Mouse (Mus musculus) kidney, embryonic 16.5 days (tissue): ENCODE measurements at regions not wholly inside any gene's neighbourhood (a gene's known extent, or its start where the extent isn't known, plus 50 kb on each side); places are given as distances from the start of the nearest gene placed in this dataset.

Experiments
- ATAC-seq: fragments of 200-750 bp; cut with Nextera tagmentation; 2 replicates; pipeline ENCODE4 v1.8.0; 2017; ENCODE audit warnings: moderate TSS enrichment; ENCODE audit not compliant: low FRiP score, low TSS enrichment
- H3K27ac ChIP-seq: fragments of 300-500 bp; sonication (generic); 2 replicates; pipeline ENCODE4 v1.5.1; 2014; ENCODE audit warnings: low read length
- H3K27me3 ChIP-seq: fragments of 300-500 bp; sonication (generic); 2 replicates; pipeline ENCODE4 v1.6.1; 2014; ENCODE audit warnings: low read length, control low read depth, mixed read lengths; ENCODE audit not compliant: insufficient read depth
- H3K36me3 ChIP-seq: fragments of 300-500 bp; sonication (generic); 2 replicates; pipeline ENCODE4 v1.6.1; 2014; ENCODE audit warnings: low read length, control low read depth, mixed read lengths; ENCODE audit not compliant: insufficient read depth
- H3K4me1 ChIP-seq: fragments of 300-500 bp; sonication (generic); 2 replicates; pipeline ENCODE4 v1.6.1; 2014; ENCODE audit warnings: low read length, control low read depth, mixed read lengths; ENCODE audit not compliant: insufficient read depth
- H3K4me2 ChIP-seq: fragments of 300-500 bp; sonication (generic); replicated peaks from 2 replicates; pipeline ENCODE4 v1.6.1; 2014; ENCODE audit warnings: low read depth, low read length
- H3K4me3 ChIP-seq: fragments of 300-500 bp; sonication (generic); 2 replicates; pipeline ENCODE4 v1.5.1; 2014; ENCODE audit warnings: mild to moderate bottlenecking, low read length
- H3K9ac ChIP-seq: fragments of 300-500 bp; sonication (generic); replicated peaks from 2 replicates; pipeline ENCODE4 v1.6.1; 2014; ENCODE audit warnings: low read length
- H3K9me3 ChIP-seq: fragments of 300-500 bp; sonication (generic); 2 replicates; pipeline ENCODE4 v1.6.1; 2016; ENCODE audit warnings: low read length, control low read depth
- WGBS: fragments of 180-500 bp; shearing (Covaris S2); extraction: QIAGEN DNeasy Blood & Tissue Kit; methylation state at CpG from one replicate; pipeline ENCODE4 v1.1.7; 2014; 5-methylcytosine and 5-hydroxymethylcytosine counted together

GRCm38 (mm10) chr17:68152438-68153120, 121.0 kb upstream of the L3mbtl4 start:
- Histone ChIP-seq H3K4me2 (no peak overlapping the region), H3K9me3 (no peaks in the 10 kb centered on the region), H3K36me3 (no peaks in the 10 kb centered on the region), H3K27me3 (no peaks in the 10 kb centered on the region), H3K4me1 (no peaks in the 10 kb centered on the region), H3K4me3 (no peak overlapping the region), H3K27ac (no peak overlapping the region), H3K9ac (no peak overlapping the region)
- 89% methylated on average over 11 of the region's 11 CpGs for WGBS
- ATAC-seq = no peak

- Histone ChIP-seq H3K4me1 (no peaks in the 10 kb centered on the region), H3K9me3 (no peaks in the 10 kb centered on the region), H3K36me3 (no peaks in the 10 kb centered on the region), H3K27ac (no peak overlapping the region), H3K9ac (no peak overlapping the region), H3K4me2 (no peak overlapping the region), H3K27me3 (no peaks in the 10 kb centered on the region), H3K4me3 (no peak overlapping the region)
- WGBS = 82% methylated on average over 4 of the region's 4 CpGs
- ATAC-seq = no peak
Observed at GRCm38 (mm10) chr17:68154879-68155278, 118.7 kb upstream of the L3mbtl4 start.

GRCm38 (mm10) chr17:68158172-68158651, 115.4 kb upstream of the L3mbtl4 start:
- no peaks in the 10 kb centered on the region for H3K9me3 ChIP-seq
- WGBS = 47% methylated on average over 13 of the region's 13 CpGs
- H3K4me2 ChIP-seq = no peak overlapping the region
- ATAC-seq = peak; percentile 73
- no peak overlapping the region for H3K4me3 ChIP-seq
- H3K27ac ChIP-seq = peak overlapping the region; percentile 50
- H3K9ac ChIP-seq = no peak overlapping the region
- no peaks in the 10 kb centered on the region for H3K27me3 ChIP-seq
- no peaks in the 10 kb centered on the region for H3K4me1 ChIP-seq
- no peaks in the 10 kb centered on the region for H3K36me3 ChIP-seq

GRCm38 (mm10) chr17:68161107-68161506, 112.5 kb upstream of the L3mbtl4 start:
- no peaks in the 10 kb centered on the region for H3K9me3 ChIP-seq
- H3K4me3 ChIP-seq = no peak overlapping the region
- no peak overlapping the region for H3K27ac ChIP-seq
- H3K9ac ChIP-seq = no peak overlapping the region
- ATAC-seq = no peak
- H3K4me2 ChIP-seq = no peak overlapping the region
- no peaks in the 10 kb centered on the region for H3K36me3 ChIP-seq
- H3K4me1 ChIP-seq = peaks cover 13% of the 10 kb centered on the region
- no peaks in the 10 kb centered on the region for H3K27me3 ChIP-seq
- 77% methylated on average over 2 of the region's 2 CpGs for WGBS

- no peak overlapping the region for H3K27ac ChIP-seq
- 63% methylated on average over 4 of the region's 4 CpGs for WGBS
Observed at GRCm38 (mm10) chr17:68163545-68163944, 110.1 kb upstream of the L3mbtl4 start.

GRCm38 (mm10) chr17:68164666-68165065, 108.9 kb upstream of the L3mbtl4 start:
- no peak overlapping the region for H3K27ac ChIP-seq
- no peak overlapping the region for H3K4me2 ChIP-seq
- 74% methylated on average over 2 of the region's 2 CpGs for WGBS
- ATAC-seq = 0 out of 2 replicates have a peak, but pooled peaks have one; percentile 50
- no peaks in the 10 kb centered on the region for H3K27me3 ChIP-seq
- peaks cover 13% of the 10 kb centered on the region for H3K4me1 ChIP-seq
- H3K9ac ChIP-seq = no peak overlapping the region
- no peak overlapping the region for H3K4me3 ChIP-seq
- H3K36me3 ChIP-seq = no peaks in the 10 kb centered on the region
- no peaks in the 10 kb centered on the region for H3K9me3 ChIP-seq

More at GRCm38 (mm10) chr17:68163545-68163944, 110.1 kb upstream of the L3mbtl4 start:
- Histone ChIP-seq H3K36me3 (no peaks in the 10 kb centered on the region), H3K9ac (no peak overlapping the region), H3K4me1 (peaks cover 13% of the 10 kb centered on the region), H3K9me3 (no peaks in the 10 kb centered on the region), H3K27me3 (no peaks in the 10 kb centered on the region), H3K4me3 (no peak overlapping the region), H3K4me2 (no peak overlapping the region)
- ATAC-seq = no peak

GRCm38 (mm10) chr17:68165171-68165825, 108.3 kb upstream of the L3mbtl4 start:
- H3K4me1 ChIP-seq = peaks cover 13% of the 10 kb centered on the region
- no peak overlapping the region for H3K4me3 ChIP-seq
- H3K9me3 ChIP-seq = no peaks in the 10 kb centered on the region
- no peaks in the 10 kb centered on the region for H3K27me3 ChIP-seq
- H3K9ac ChIP-seq = no peak overlapping the region
- no peak overlapping the region for H3K27ac ChIP-seq
- WGBS = 49% methylated on average over 15 of the region's 15 CpGs
- H3K4me2 ChIP-seq = no peak overlapping the region
- no peaks in the 10 kb centered on the region for H3K36me3 ChIP-seq
- 0 out of 2 replicates have a peak, but pooled peaks have one; percentile 31 for ATAC-seq

GRCm38 (mm10) chr17:68166397-68166796, 107.2 kb upstream of the L3mbtl4 start:
- H3K4me1 ChIP-seq = peaks cover 13% of the 10 kb centered on the region
- WGBS = 79% methylated on average over 4 of the region's 4 CpGs
- no peaks in the 10 kb centered on the region for H3K27me3 ChIP-seq
- H3K9ac ChIP-seq = no peak overlapping the region
- ATAC-seq = no peak
- no peaks in the 10 kb centered on the region for H3K9me3 ChIP-seq
- H3K4me3 ChIP-seq = no peak overlapping the region
- no peak overlapping the region for H3K4me2 ChIP-seq
- no peaks in the 10 kb centered on the region for H3K36me3 ChIP-seq
- no peak overlapping the region for H3K27ac ChIP-seq

GRCm38 (mm10) chr17:68172838-68173237, 100.8 kb upstream of the L3mbtl4 start:
- WGBS = 93% methylated on average over 7 of the region's 7 CpGs
- no peak for ATAC-seq

GRCm38 (mm10) chr17:68176611-68177165, 96.9 kb upstream of the L3mbtl4 start:
- no peak for ATAC-seq
- no peak overlapping the region for H3K9ac ChIP-seq
- no peak overlapping the region for H3K4me3 ChIP-seq
- H3K9me3 ChIP-seq = no peaks in the 10 kb centered on the region
- no peaks in the 10 kb centered on the region for H3K36me3 ChIP-seq
- H3K27me3 ChIP-seq = no peaks in the 10 kb centered on the region
- no peak overlapping the region for H3K4me2 ChIP-seq
- H3K4me1 ChIP-seq = no peaks in the 10 kb centered on the region
- 56% methylated on average over 9 of the region's 9 CpGs for WGBS
- no peak overlapping the region for H3K27ac ChIP-seq

More at GRCm38 (mm10) chr17:68172838-68173237, 100.8 kb upstream of the L3mbtl4 start:
- no peaks in the 10 kb centered on the region for H3K36me3 ChIP-seq
- no peak overlapping the region for H3K4me3 ChIP-seq
- H3K9me3 ChIP-seq = no peaks in the 10 kb centered on the region
- no peak overlapping the region for H3K4me2 ChIP-seq
- no peak overlapping the region for H3K9ac ChIP-seq
- H3K4me1 ChIP-seq = no peaks in the 10 kb centered on the region
- H3K27me3 ChIP-seq = no peaks in the 10 kb centered on the region
- no peak overlapping the region for H3K27ac ChIP-seq
